Mouse (Mus musculus): Measurements from ENCODE around the gene Ints6.

The Ints6 gene

DNA sequence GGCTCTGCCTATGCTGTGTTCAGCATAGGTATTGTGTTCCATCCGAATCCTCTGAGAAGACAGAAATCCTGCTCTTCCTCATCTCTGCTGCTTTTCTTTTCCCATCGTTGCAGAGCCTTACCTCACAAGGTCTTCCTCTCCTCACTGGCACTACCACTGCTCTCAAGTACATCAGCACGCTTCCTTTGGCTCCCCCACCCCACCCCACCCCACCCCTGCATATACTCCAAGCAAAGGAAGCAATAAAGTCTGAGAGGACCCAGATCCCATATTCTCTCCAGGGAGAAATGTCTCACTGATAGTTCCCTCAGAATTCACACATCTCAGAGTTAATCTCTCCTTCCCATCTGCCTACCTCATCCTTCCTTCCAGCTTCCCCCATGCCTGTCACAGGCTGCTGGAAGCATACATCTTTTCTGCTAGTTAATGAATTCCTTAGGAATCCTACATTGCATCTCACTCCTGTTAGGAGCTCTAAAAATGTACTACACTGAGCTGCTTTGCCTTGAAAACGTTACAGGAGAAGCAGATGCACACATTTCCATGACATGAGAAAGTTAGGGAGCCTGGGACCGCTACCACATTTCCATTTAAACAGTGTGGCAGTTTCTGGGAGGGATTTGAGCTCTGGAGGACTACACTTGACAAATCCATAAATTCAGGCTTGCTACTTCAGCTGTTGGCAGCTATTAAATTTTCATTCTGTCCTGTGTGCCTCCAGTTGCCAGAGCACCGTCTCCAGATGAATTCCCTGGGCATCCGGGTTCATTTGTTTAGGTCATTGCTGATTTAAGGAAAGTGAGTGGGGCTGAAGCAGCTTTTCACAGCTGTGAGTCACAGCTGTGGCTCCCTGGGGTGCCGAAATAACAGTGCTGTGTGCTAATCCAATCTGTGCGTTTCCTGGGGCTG, 123.3 kb downstream of the Ints6 start:
- peak; percentile 69 for DNase-seq (ENCODE audit: low read depth, low spot score)

DNA sequence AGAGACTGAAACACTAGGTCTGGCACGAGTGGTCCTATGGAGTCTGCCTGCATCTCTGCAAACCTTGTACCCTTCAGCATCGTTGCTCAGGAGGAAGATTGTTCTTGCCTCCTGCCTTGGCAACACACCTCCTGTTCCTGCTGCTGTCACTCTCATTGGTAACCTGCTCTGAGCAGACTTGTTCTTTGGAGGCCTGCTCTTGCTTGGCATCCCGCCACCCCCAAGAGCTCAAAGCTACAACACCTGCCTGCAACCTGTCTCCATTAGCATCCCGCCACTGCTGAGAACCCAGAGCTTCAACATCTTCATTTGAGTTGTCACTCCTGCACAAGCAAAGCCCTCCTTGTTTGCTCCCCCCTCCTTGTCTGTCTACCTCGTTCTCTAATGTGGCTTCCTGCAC, 133.0 kb downstream of the Ints6 start:
- DNase-seq (ENCODE audit: low read depth, low spot score): no peak
